Mouse (Mus musculus) embryonic fibroblast, embryonic 13.5 days (primary cell): ENCODE results near the gene Slbp.

Experiments
- CTCF ChIP-seq: IDR thresholded peaks from 2 replicates; pipeline ENCODE4 v1.5.1; 2011; ENCODE audit warnings: mild to moderate bottlenecking, control low read depth, low read length, moderate library complexity, borderline replicate concordance; ENCODE audit not compliant: insufficient read depth
- POLR2A ChIP-seq: IDR thresholded peaks from 2 replicates; pipeline ENCODE4 v1.6.1; 2011; ENCODE audit warnings: low read depth, mild to moderate bottlenecking, control low read depth, low read length, moderate library complexity

- TF ChIP-seq CTCF: peak; percentile 99
- TF ChIP-seq POLR2A: no peak
These were observed 63.0 kb downstream of the Slbp start for GRCm38 (mm10) chr5:33589221-33589888.
